Mouse (Mus musculus): ENCODE data around the gene Elane.

- TF ChIP-seq POLR2A (IDR thresholded peaks at IDR 0.05; ENCODE audit: extremely low read depth, insufficient read depth, low read length), result no peak
- no peak for TF ChIP-seq CTCF (IDR thresholded peaks at IDR 0.05; ENCODE audit: extremely low read depth, insufficient read depth, low read length)
These were observed 23.1 kb upstream of the Elane start for GRCm38 (mm10) chr10:79862925-79863324.
